Mouse (Mus musculus) neural tube, embryonic 12.5 days (tissue): ENCODE results near the gene Lgr6. TPM values are rescaled to one million over a fixed set of nuclear protein-coding genes. Genes with fewer than 3 reads are reported as not detected.

ENCODE experiments used
- ATAC-seq: fragments of 200-750 bp; cut with Nextera tagmentation; 2 replicates; pipeline ENCODE4 v1.8.0; 2017; ENCODE audit warnings: low read depth, mild to moderate bottlenecking, moderate TSS enrichment, moderate library complexity; ENCODE audit not compliant: low FRiP score
- H3K27ac ChIP-seq: fragments of 300-500 bp; sonication (generic); 2 replicates; pipeline ENCODE4 v1.5.1; 2016
- H3K27me3 ChIP-seq: fragments of 300-500 bp; sonication (generic); replicated peaks from 2 replicates; pipeline ENCODE4 v1.6.1; 2016; ENCODE audit warnings: mild to moderate bottlenecking
- H3K36me3 ChIP-seq: fragments of 300-500 bp; sonication (generic); 2 replicates; pipeline ENCODE4 v1.6.1; 2016; ENCODE audit warnings: mild to moderate bottlenecking
- H3K4me1 ChIP-seq: fragments of 300-500 bp; sonication (generic); 2 replicates; pipeline ENCODE4 v1.6.1; 2016
- H3K4me2 ChIP-seq: fragments of 300-500 bp; sonication (generic); replicated peaks from 2 replicates; pipeline ENCODE4 v1.6.1; 2016; ENCODE audit warnings: mild to moderate bottlenecking
- H3K4me3 ChIP-seq: fragments of 300-500 bp; sonication (generic); 2 replicates; pipeline ENCODE4 v1.5.1; 2016
- H3K9ac ChIP-seq: fragments of 300-500 bp; sonication (generic); 2 replicates; pipeline ENCODE4 v1.6.1; 2016; ENCODE audit warnings: mild to moderate bottlenecking
- H3K9me3 ChIP-seq: fragments of 300-500 bp; sonication (generic); 2 replicates; pipeline ENCODE4 v1.6.1; 2016; ENCODE audit warnings: mild to moderate bottlenecking
- WGBS: fragments of 180-500 bp; shearing (Covaris S2); methylation state at CpG from one replicate; pipeline ENCODE4 v1.1.7; 2016; 5-methylcytosine and 5-hydroxymethylcytosine counted together
- polyA plus RNA-seq: library from polyadenylated mRNA; unstranded; fragments of >200 nt; fragmentation: Nextera tagmentation; extraction: Ambion mirVana; gene quantifications from 2 replicates; pipeline ENCODE4 v1.2.1, GENCODE M21; 2016

Gene Lgr6
- polyA plus RNA-seq, 1 experiment from 2014 or later = 1.1 TPM

DNA sequence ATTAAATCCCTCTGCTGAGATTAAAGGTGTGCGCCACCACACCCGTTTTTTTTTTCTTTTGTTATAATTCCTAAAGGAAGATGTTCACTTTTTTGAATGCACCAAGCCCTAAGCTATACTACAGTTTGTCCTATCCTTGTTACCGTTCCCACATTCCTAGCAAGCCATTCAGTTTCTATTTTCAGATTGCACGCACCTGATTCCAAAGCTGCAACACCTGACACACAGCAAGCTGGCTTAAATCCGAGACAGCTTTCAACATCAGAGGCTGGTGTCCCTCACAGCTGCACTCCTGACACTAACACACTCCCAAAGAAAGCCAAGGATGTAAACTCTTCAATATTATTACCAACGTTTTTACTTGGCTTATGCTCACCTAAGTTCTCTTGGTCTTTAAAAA, 168.7 kb downstream of the Lgr6 start:
- Histone ChIP-seq H3K27ac (no peak overlapping the region), H3K4me2 (no peak overlapping the region), H3K36me3 (no peaks in the 10 kb centered on the region), H3K4me1 (no peaks in the 10 kb centered on the region), H3K4me3 (no peak overlapping the region), H3K27me3 (no peaks in the 10 kb centered on the region), H3K9ac (no peak overlapping the region), H3K9me3 (no peaks in the 10 kb centered on the region)
- no peak for ATAC-seq
- WGBS = 91% methylated on average over 6 of the region's 6 CpGs

Other genes with a start within 250 kb of the Lgr6 start
- 11.3 and 11.8 TPM in 2 replicates for gene Ppp1r12b, start 149.3 kb downstream of the Lgr6 start, polyA plus RNA-seq
- 27.7 and 30.3 TPM in 2 replicates for gene Ube2t, start 142.7 kb downstream of the Lgr6 start, polyA plus RNA-seq
- gene Ptpn7, start 27.4 kb upstream of the Lgr6 start, polyA plus RNA-seq = 1.1 and 1.2 TPM in 2 replicates
- 185 and 197 TPM in 2 replicates for gene Arl8a, start 41.5 kb upstream of the Lgr6 start, polyA plus RNA-seq
- gene Gpr37l1, start 62.4 kb upstream of the Lgr6 start, polyA plus RNA-seq = 0.11 and 0.16 TPM in 2 replicates
- gene Elf3, start 153.3 kb upstream of the Lgr6 start, polyA plus RNA-seq = 0.60 and 0.89 TPM in 2 replicates
- 102 and 106 TPM in 2 replicates for gene Rnpep, start 178.8 kb upstream of the Lgr6 start, polyA plus RNA-seq
- gene Timm17a, start 208.5 kb upstream of the Lgr6 start, polyA plus RNA-seq = 158 and 172 TPM in 2 replicates
- 0.37 and 0.49 TPM in 2 replicates for gene Lmod1, start 219.5 kb upstream of the Lgr6 start, polyA plus RNA-seq